Mouse (Mus musculus) macrophage (primary cell): ENCODE data around the gene Aurkaip1. TPM values are rescaled to one million over a fixed set of nuclear protein-coding genes. Genes with fewer than 3 reads are reported as not detected.
A peak's percentile ranks its signal among the peaks of the same experiment; 100 is the strongest.

Experiments used
- H3K27ac ChIP-seq: fragments of 350-480 bp; formaldehyde crosslinking; 2 replicates; pipeline ENCODE4 v1.9.0; 2021
- H3K36me3 ChIP-seq: fragments of 350-480 bp; formaldehyde crosslinking; 2 replicates; pipeline ENCODE4 v1.9.0; 2021; ENCODE audit errors: inconsistent target
- H3K4me3 ChIP-seq: fragments of 350-480 bp; formaldehyde crosslinking; 2 replicates; pipeline ENCODE4 v1.9.0; 2021; ENCODE audit errors: inconsistent target
- H3K79me2 ChIP-seq: fragments of 350-480 bp; formaldehyde crosslinking; 2 replicates; pipeline ENCODE4 v1.9.0; 2021; ENCODE audit errors: inconsistent target
- WGBS: methylation state at CpG from one replicate; pipeline ENCODE4 v1.1.7; 2026; ENCODE audit warnings: inconsistent platforms; ENCODE audit not compliant: missing documents; 5-methylcytosine and 5-hydroxymethylcytosine counted together
- polyA plus RNA-seq: library from polyadenylated mRNA; stranded (reverse); fragments of 250-400 nt; gene quantifications from 3 replicates; pipeline ENCODE4 v1.2.4, GENCODE M21; 2018; ENCODE audit warnings: inconsistent platforms

The Aurkaip1 gene
- polyA plus RNA-seq, 1 experiment from 2014 or later, result 66.8 TPM

DNA sequence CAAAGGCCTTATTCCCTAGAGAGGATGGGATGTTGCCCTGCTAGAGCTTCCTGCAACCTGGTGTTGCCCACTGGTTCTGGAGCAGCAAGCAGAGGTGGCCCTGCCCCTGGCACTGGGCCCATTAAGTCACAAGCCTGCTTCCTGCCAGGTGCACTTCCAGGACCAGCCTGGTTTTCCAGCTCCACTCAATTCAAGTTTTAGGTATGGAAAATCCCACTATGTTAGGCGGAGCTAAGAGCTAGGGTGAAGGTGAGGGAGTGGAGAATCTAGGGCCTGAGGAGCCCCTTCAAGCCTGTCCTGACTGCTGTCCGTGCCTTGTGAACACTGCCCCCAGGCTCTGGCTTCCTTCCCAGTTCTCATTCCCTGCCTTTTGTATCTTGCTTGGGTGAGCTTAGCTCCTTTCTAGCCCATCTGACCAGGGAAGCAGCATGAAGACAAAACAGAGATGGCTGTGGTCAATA is 20.9 kb downstream of the Aurkaip1 start:
- Histone ChIP-seq H3K36me3 (peaks cover 9% of the 10 kb centered on the region; the same call in 1 of the 2 replicates), H3K27ac (no peak overlapping the region), H3K79me2 (peaks cover 47% of the 10 kb centered on the region), H3K4me3 (no peak overlapping the region)
- 95% methylated on average over 2 of the region's 2 CpGs for WGBS

DNA sequence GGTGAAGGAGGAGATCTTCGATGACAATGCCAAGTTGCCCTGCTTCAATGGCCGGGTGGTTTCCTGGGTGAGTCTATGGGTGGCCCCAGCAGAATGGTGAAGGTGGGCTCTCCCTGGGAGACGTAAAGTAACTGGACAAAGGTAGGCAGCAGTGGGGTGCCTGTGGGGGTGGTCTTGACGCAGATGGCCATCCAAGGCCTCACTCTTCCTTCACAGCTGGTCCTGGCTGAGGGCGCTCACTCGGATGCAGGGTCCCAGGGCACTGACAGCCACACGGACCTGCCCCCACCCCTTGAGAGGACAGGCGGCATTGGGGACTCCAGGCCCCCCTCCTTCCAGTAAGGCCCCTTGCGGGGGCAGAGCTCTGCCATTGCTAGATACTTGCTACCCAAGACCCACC is 22.3 kb downstream of the Aurkaip1 start:
- WGBS, result 93% methylated on average over 9 of the region's 9 CpGs
- no peak overlapping the region for H3K4me3 ChIP-seq
- no peak overlapping the region for H3K27ac ChIP-seq
- H3K79me2 ChIP-seq, result peaks cover 41% of the 10 kb centered on the region
- H3K36me3 ChIP-seq, result peaks cover 9% of the 10 kb centered on the region; the same call in 1 of the 2 replicates

DNA sequence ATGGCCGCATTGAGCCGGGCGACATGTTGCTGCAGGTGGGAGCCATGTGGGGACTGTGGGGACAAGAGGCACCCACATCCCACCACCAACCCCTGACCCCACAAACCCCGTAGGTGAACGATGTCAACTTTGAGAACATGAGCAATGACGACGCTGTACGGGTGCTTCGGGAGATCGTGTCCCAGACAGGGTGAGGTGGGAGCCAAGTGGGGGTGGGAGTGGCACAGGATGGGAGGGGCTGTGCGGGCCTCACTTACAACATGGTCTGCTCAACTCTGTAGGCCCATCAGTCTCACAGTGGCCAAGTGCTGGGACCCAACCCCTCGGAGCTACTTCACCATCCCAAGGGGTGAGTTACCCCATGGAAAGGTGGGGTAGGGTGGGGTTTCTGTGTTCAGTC is 23.9 kb downstream of the Aurkaip1 start:
- H3K27ac ChIP-seq, result no peak overlapping the region
- no peak overlapping the region for H3K4me3 ChIP-seq
- peaks cover 25% of the 10 kb centered on the region for H3K79me2 ChIP-seq
- H3K36me3 ChIP-seq, result peaks cover 9% of the 10 kb centered on the region; the same call in 1 of the 2 replicates
- WGBS, result 93% methylated on average over 12 of the region's 12 CpGs

DNA sequence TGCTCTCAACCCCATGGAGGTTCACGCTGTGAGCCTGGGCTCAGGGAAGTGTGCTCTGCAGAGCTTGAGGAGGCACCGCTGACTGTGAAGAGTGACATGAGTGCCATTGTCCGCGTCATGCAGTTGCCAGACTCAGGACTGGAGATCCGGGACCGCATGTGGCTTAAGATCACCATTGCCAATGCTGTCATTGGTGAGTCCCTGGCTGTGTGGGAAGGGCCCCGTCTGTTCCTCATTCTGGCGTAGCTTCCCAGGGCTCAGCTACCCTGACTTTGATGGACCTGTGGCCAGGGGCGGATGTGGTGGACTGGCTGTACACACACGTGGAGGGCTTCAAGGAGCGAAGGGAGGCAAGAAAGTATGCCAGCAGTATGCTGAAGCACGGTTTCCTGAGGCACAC is 25.0 kb downstream of the Aurkaip1 start:
- Histone ChIP-seq H3K36me3 (peaks cover 9% of the 10 kb centered on the region; the same call in 1 of the 2 replicates), H3K4me3 (no peak overlapping the region), H3K79me2 (peaks cover 15% of the 10 kb centered on the region), H3K27ac (no peak overlapping the region)
- 75% methylated on average over 11 of the region's 12 CpGs for WGBS

DNA sequence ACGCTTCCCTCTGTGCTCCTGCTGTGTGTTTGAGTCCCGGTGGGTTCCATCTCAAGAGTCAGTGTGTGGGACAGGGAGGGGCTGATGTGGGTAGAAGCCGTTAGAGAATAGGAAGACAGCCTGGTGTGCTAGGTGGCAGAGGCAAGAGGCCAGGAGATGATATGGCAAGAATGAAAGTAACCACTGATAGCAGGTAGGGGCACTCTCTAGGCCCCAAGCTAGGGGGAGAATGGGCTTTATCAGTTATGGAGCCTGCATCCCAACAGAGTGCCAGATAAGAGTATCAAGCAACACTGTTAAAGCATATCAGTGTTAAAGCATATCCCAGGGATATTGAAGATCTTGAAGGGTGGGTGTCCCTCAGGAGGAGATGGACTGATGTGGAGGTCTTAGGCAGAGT is 25.8 kb downstream of the Aurkaip1 start:
- H3K36me3 ChIP-seq, result peaks cover 9% of the 10 kb centered on the region; the same call in 1 of the 2 replicates
- 90% methylated on average over 3 of the region's 3 CpGs for WGBS

DNA sequence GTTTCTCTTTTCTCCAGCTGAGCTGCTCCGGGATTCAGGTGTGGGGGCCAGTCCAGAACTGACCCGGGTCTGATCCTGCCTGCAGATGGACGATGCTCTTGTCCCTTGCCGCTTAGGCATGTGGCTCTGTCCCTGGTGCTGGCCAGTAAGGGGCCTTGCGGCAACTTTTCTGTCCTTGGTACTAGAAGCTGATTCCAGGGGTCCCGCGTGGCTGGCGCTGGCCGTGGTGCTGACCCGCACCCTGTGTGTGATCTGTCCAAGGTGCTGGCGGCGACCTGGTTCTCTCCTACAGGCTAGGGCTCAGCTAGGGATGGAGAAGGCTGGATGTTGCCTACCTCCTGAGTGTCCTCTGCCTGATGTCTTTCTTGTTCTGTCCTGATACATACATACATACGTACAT is 28.2 kb downstream of the Aurkaip1 start:
- Histone ChIP-seq H3K4me3 (no peak overlapping the region), H3K36me3 (peaks cover 9% of the 10 kb centered on the region; the same call in 1 of the 2 replicates), H3K27ac (no peak overlapping the region), H3K79me2 (no peaks in the 10 kb centered on the region)
- 71% methylated on average over 11 of the region's 13 CpGs for WGBS

More for the DNA sequence above, 25.8 kb downstream of the Aurkaip1 start:
- H3K79me2 ChIP-seq, result peaks cover 6% of the 10 kb centered on the region; the same call in 1 of the 2 replicates
- no peak overlapping the region for H3K4me3 ChIP-seq
- no peak overlapping the region for H3K27ac ChIP-seq

DNA sequence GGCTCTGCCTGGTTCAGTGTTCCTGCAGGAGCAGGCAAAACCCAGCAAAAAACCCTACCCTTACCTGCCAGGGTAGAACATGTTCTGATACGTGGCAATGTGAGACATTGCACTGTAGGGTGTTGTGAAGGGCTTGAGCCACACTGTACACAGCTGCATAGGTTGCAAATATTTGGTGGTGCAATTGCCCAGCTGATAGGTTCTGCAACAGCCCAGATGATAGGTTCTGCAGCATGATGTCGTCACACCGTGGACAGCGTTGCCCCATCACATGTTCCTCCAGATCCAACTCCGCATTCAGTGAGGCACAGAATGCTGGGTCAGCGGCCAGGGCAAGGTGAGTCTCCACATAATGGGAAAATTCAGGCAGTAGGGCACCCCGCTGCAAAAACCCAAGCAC is 30.7 kb downstream of the Aurkaip1 start:
- H3K36me3 ChIP-seq, result peaks cover 15% of the 10 kb centered on the region
- no peak overlapping the region for H3K27ac ChIP-seq
- no peak overlapping the region for H3K4me3 ChIP-seq
- H3K79me2 ChIP-seq, result no peaks in the 10 kb centered on the region
- 71% methylated on average over 7 of the region's 7 CpGs for WGBS

DNA sequence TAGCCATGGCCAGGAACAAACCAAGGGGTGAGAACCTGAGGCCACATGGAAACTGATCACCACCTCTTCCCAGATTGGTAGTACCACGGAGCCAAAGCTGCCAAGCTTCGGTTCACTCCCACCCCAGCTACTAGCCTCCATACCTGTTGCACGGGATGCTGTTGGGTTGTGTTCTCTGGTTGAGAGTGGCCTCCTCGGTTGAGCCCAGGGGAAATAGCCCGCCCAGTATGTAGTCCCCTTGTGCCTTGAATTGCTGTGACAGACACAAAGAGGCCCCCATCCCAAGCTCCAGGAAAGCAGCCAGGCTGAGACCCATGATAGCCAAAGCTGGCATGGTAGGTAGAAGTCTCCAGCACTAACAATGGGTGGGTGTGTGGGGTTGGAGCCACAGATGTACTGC is 31.9 kb downstream of the Aurkaip1 start, which contains the start of gene Tas1r3:
Tas1r3 (minus strand) TSS at position 362 of the 400 bp plus-strand sequence.
- Histone ChIP-seq H3K79me2 (peaks cover 7% of the 10 kb centered on the region), H3K4me3 (no peak within 1 kb of the TSS), H3K27ac (no peak within 1 kb of the TSS), H3K36me3 (peaks cover 17% of the 10 kb centered on the region)
- WGBS, result 84% methylated on average over 5 of the region's 5 CpGs

DNA sequence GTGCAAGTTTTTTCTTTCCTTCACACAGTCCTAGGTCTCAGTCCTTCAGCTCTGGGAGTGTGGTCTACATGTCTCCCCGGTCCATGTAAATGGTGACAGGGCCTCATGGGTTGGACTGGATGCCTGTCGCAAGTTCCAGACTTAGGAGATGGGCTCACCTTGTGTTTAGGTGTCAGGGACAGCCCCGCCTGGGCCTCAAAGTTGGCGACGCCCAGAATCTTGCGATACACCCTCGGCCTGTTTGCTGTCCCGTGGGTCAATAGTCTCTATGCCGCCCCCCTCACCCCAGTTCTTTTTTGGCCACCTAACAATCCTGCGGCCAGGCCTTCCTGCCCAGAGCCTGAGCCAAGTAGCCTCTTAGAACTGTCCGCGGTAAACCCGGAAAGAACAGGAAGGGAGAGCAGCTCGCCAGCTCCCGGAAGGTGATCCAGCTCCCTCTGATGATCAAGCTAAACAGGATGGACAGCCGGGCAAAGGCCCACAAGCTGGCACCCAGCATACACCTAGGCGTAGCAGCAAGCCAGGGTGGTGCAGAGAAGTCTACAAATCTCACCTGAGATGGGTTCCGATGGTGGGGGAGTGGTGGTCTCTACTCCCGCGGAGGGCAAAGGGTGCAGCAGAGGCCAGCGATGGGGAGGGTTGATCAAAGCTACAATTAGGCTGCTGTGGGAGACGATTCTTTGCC is 37.7 kb downstream of the Aurkaip1 start:
- 8% methylated on average over 21 of the region's 22 CpGs for WGBS
- Histone ChIP-seq H3K27ac (peak overlapping the region; percentile 46), H3K36me3 (peaks cover 34% of the 10 kb centered on the region)

DNA sequence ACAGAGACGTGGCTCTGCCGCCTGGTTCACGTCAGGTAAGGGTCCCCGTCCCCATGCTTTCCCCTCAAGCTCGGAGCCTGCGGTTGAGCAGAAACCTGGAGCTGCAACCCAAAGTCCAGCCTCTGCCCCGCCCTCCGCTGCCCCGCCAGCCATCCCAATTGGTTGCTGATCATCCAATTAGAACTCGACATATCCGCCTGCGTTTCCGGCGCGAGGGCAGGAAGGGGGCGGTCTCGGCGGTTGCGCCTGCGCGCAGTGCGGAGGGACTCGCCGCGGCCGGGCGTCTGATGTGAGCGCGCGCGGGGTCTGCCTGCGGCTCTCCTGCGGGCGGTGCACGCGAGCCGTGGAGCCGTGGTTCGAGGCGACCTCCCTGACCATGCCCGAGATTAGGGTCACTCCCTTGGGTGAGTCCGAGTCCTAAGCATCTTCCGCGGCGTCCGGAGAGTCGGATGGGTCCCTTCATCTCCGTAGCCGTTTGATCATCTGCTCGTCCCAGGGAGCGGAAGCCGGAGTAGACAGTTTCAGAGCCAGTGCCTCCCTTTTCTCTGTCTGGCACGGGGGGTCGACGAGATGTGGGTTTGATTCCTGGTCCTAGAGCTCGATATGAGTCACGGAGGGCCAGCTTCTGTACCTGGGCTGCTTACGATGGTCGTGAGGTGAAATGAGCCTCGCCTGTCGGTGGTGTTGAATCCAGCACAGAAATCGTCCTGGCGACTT is 38.4 kb downstream of the Aurkaip1 start, which contains the start of the genes Cptp and Ints11:
Cptp (minus strand) TSS at position 124 of the 717 bp plus-strand sequence.
Ints11 (plus strand) TSS at position 230 of the 717 bp plus-strand sequence.
- peaks cover 47% of the 10 kb centered on the region for H3K79me2 ChIP-seq
- peak within 1 kb of the TSS; percentile 100 for H3K4me3 ChIP-seq
- H3K36me3 ChIP-seq, result peaks cover 35% of the 10 kb centered on the region
- H3K27ac ChIP-seq, result peak within 1 kb of the TSS; percentile 46
- WGBS, result under 1% methylated on average over 63 of the region's 63 CpGs

More for the DNA sequence above, 37.7 kb downstream of the Aurkaip1 start:
- peaks cover 47% of the 10 kb centered on the region for H3K79me2 ChIP-seq
- peak overlapping the region; percentile 100 for H3K4me3 ChIP-seq

DNA sequence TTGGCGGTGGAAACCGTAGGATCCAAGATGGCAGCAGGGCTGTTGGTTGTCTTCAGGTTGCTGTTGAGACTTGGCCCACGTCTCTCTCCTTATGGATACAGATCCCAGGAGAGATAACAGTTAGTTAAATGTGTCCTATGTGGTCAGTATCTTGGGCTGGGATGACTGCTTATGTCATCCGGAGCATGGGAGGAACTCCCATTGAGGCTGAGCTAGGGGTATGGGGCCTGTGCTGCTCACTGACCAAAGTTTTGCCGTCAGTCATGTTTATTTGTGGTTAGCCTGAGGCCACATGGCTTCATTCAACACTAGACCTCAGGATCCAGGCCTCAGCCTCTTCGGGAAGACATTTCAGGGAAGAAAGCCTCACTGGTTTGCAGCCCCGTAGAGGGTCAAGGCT is 40.3 kb downstream of the Aurkaip1 start:
- WGBS, result 85% methylated on average over 7 of the region's 7 CpGs
- Histone ChIP-seq H3K4me3 (no peak overlapping the region), H3K79me2 (peaks cover 47% of the 10 kb centered on the region), H3K27ac (no peak overlapping the region), H3K36me3 (peaks cover 40% of the 10 kb centered on the region)

Other genes with a start within 250 kb of the Aurkaip1 start
- gene Slc35e2, start 229.9 kb upstream of the Aurkaip1 start, polyA plus RNA-seq, result 4.6 to 4.9 TPM (median 4.8 TPM) in 3 replicates
- gene Cdk11b, start 206.4 kb upstream of the Aurkaip1 start, polyA plus RNA-seq, result 67.8 to 153 TPM (median 75.9 TPM) in 3 replicates
- not detected in 3 replicates for gene Gm10563, start 185.9 kb upstream of the Aurkaip1 start, polyA plus RNA-seq
- not detected in 3 replicates for gene Mmp23, start 177.9 kb upstream of the Aurkaip1 start, polyA plus RNA-seq
- 9.5 to 29.7 TPM (median 12.3 TPM) in 3 replicates for gene Mib2, start 162.1 kb upstream of the Aurkaip1 start, polyA plus RNA-seq
- gene Fndc10, start 136.9 kb upstream of the Aurkaip1 start, polyA plus RNA-seq, result 1.1 to 1.9 TPM (median 1.4 TPM) in 3 replicates
- gene Ssu72, start 126.5 kb upstream of the Aurkaip1 start, polyA plus RNA-seq, result 125 to 264 TPM (median 166 TPM) in 3 replicates
- gene Tmem240, start 96.5 kb upstream of the Aurkaip1 start, polyA plus RNA-seq, result 0.10 to 1.0 TPM (median 0.32 TPM) in 3 replicates
- 11.3 to 32.7 TPM (median 12.1 TPM) in 3 replicates for gene Atad3a, start 70.2 kb upstream of the Aurkaip1 start, polyA plus RNA-seq
- 0.09 to 0.10 TPM in 2 of 3 replicates, not detected in the other for gene Vwa1, start 56.6 kb upstream of the Aurkaip1 start, polyA plus RNA-seq
- not detected in 3 replicates for gene Tmem88b, start 45.4 kb upstream of the Aurkaip1 start, polyA plus RNA-seq
- not detected in 3 replicates for gene Ankrd65, start 40.8 kb upstream of the Aurkaip1 start, polyA plus RNA-seq
- 60.1 to 101 TPM (median 65.9 TPM) in 3 replicates for gene Mrpl20, start 28.4 kb upstream of the Aurkaip1 start, polyA plus RNA-seq
- gene Ccnl2, start 18.8 kb upstream of the Aurkaip1 start, polyA plus RNA-seq, result 21.9 to 54.1 TPM (median 31.3 TPM) in 3 replicates
- 0.19 to 1.1 TPM (median 0.32 TPM) in 3 replicates for gene Mxra8, start 8.4 kb downstream of the Aurkaip1 start, polyA plus RNA-seq
- 6.2 to 13.8 TPM (median 12.2 TPM) in 3 replicates for gene Dvl1, start 16.1 kb downstream of the Aurkaip1 start, polyA plus RNA-seq
- gene Tas1r3, start 32.1 kb downstream of the Aurkaip1 start, polyA plus RNA-seq, result 0.04 to 0.11 TPM in 2 of 3 replicates, not detected in the other
- 6.6 to 11.4 TPM (median 8.7 TPM) in 3 replicates for gene Cptp, start 38.2 kb downstream of the Aurkaip1 start, polyA plus RNA-seq
- 11.2 to 22.1 TPM (median 18.6 TPM) in 3 replicates for gene Ints11, start 38.3 kb downstream of the Aurkaip1 start, polyA plus RNA-seq
- gene Pusl1, start 60.5 kb downstream of the Aurkaip1 start, polyA plus RNA-seq, result 12.4 to 21.3 TPM (median 17.4 TPM) in 3 replicates
- gene Acap3, start 60.5 kb downstream of the Aurkaip1 start, polyA plus RNA-seq, result 8.2 to 8.7 TPM (median 8.3 TPM) in 3 replicates
- 55.7 to 67.6 TPM (median 65.4 TPM) in 3 replicates for gene Ube2j2, start 112.6 kb downstream of the Aurkaip1 start, polyA plus RNA-seq
- gene C1qtnf12, start 131.0 kb downstream of the Aurkaip1 start, polyA plus RNA-seq, result 5.3 to 17.5 TPM (median 14.9 TPM) in 3 replicates
- gene B3galt6, start 161.4 kb downstream of the Aurkaip1 start, polyA plus RNA-seq, result 1.4 to 6.1 TPM (median 2.9 TPM) in 3 replicates
- 261 to 438 TPM (median 289 TPM) in 3 replicates for gene Sdf4, start 161.6 kb downstream of the Aurkaip1 start, polyA plus RNA-seq
- gene Tnfrsf4, start 182.6 kb downstream of the Aurkaip1 start, polyA plus RNA-seq, result 0.47 to 0.95 TPM (median 0.93 TPM) in 3 replicates
- gene Tnfrsf18, start 194.9 kb downstream of the Aurkaip1 start, polyA plus RNA-seq, result 0.29 to 0.30 TPM in 2 of 3 replicates, not detected in the other
- not detected in 3 replicates for gene Ttll10, start 228.1 kb downstream of the Aurkaip1 start, polyA plus RNA-seq